Mouse (Mus musculus): Measurements from ENCODE around the gene Thsd7a. TPM values are rescaled to one million over a fixed set of nuclear protein-coding genes. Genes with fewer than 3 reads are reported as not detected.

Thsd7a gene
- polyA plus RNA-seq, 1 experiment from 2014 or later, result 0.51 TPM

- DNase-seq (ENCODE audit: low spot score), result no peak
Measured at GRCm38 (mm10) chr6:12693689-12694088, 55.5 kb downstream of the Thsd7a start.

GRCm38 (mm10) chr6:12693239-12693638 is 56.0 kb downstream of the Thsd7a start:
- DNase-seq (ENCODE audit: low spot score), result no peak

GRCm38 (mm10) chr6:12649633-12650032 is 99.6 kb downstream of the Thsd7a start:
- DNase-seq (ENCODE audit: low spot score), result no peak

- DNase-seq (ENCODE audit: low spot score), result no peak
Measured at GRCm38 (mm10) chr6:12628637-12629246, 120.5 kb downstream of the Thsd7a start.

GRCm38 (mm10) chr6:12606638-12607246 is 142.5 kb downstream of the Thsd7a start:
- DNase-seq (ENCODE audit: low spot score), result no peak

GRCm38 (mm10) chr6:12602927-12603326 is 146.3 kb downstream of the Thsd7a start:
- DNase-seq (ENCODE audit: low spot score), result no peak

- DNase-seq (ENCODE audit: low spot score), result no peak
Measured at GRCm38 (mm10) chr6:12602161-12602560, 147.0 kb downstream of the Thsd7a start.

GRCm38 (mm10) chr6:12584456-12584855 is 164.8 kb downstream of the Thsd7a start:
- no peak for DNase-seq (ENCODE audit: low spot score)

- no peak for DNase-seq (ENCODE audit: low spot score)
Measured at GRCm38 (mm10) chr6:12581143-12581542, 168.1 kb downstream of the Thsd7a start.

- DNase-seq (ENCODE audit: low spot score), result no peak
Measured at GRCm38 (mm10) chr6:12575619-12576216, 173.5 kb downstream of the Thsd7a start.

GRCm38 (mm10) chr6:12572202-12572601 is 177.0 kb downstream of the Thsd7a start:
- DNase-seq (ENCODE audit: low spot score), result no peak

GRCm38 (mm10) chr6:12565136-12565535 is 184.1 kb downstream of the Thsd7a start:
- no peak for DNase-seq (ENCODE audit: low spot score)

- no peak for DNase-seq (ENCODE audit: low spot score)
Measured at GRCm38 (mm10) chr6:12562336-12562735, 186.9 kb downstream of the Thsd7a start.

GRCm38 (mm10) chr6:12560500-12560899 is 188.7 kb downstream of the Thsd7a start:
- DNase-seq (ENCODE audit: low spot score), result no peak

- no peak for DNase-seq (ENCODE audit: low spot score)
Measured at GRCm38 (mm10) chr6:12555114-12556099, 193.8 kb downstream of the Thsd7a start.

- DNase-seq (ENCODE audit: low spot score), result no peak
Measured at GRCm38 (mm10) chr6:12551176-12551575, 198.0 kb downstream of the Thsd7a start.

- no peak for DNase-seq (ENCODE audit: low spot score)
Measured at GRCm38 (mm10) chr6:12550054-12550655, 199.1 kb downstream of the Thsd7a start.

- DNase-seq (ENCODE audit: low spot score), result no peak
Measured at GRCm38 (mm10) chr6:12544096-12544495, 205.1 kb downstream of the Thsd7a start.

GRCm38 (mm10) chr6:12542496-12542895 is 206.7 kb downstream of the Thsd7a start:
- no peak for DNase-seq (ENCODE audit: low spot score)

GRCm38 (mm10) chr6:12519121-12519520 is 230.1 kb downstream of the Thsd7a start:
- no peak for DNase-seq (ENCODE audit: low spot score)

- no peak for DNase-seq (ENCODE audit: low spot score)
Measured at GRCm38 (mm10) chr6:12518283-12518903, 230.8 kb downstream of the Thsd7a start.

Measured in thymus, postnatal 0 days (tissue).